Mouse (Mus musculus) neural tube, embryonic 15.5 days (tissue): ENCODE results near the gene St6galnac5. TPM values are rescaled to one million over a fixed set of nuclear protein-coding genes. Genes with fewer than 3 reads are reported as not detected.
A peak's percentile ranks its signal among the peaks of the same experiment; 100 is the strongest.

ENCODE experiments used
- ATAC-seq: fragments of 200-750 bp; cut with Nextera tagmentation; 2 replicates; pipeline ENCODE4 v1.8.0; 2017; ENCODE audit warnings: mild to moderate bottlenecking, moderate TSS enrichment, moderate library complexity; ENCODE audit not compliant: low FRiP score
- H3K27ac ChIP-seq: fragments of 300-500 bp; sonication (generic); replicated peaks from 2 replicates; pipeline ENCODE4 v1.5.1; 2015; ENCODE audit warnings: mild to moderate bottlenecking, inconsistent platforms
- H3K27me3 ChIP-seq: fragments of 300-500 bp; sonication (generic); replicated peaks from 2 replicates; pipeline ENCODE4 v1.6.1; 2015; ENCODE audit warnings: inconsistent platforms
- H3K36me3 ChIP-seq: fragments of 300-500 bp; sonication (generic); 2 replicates; pipeline ENCODE4 v1.6.1; 2015; ENCODE audit warnings: inconsistent platforms
- H3K4me1 ChIP-seq: fragments of 300-500 bp; sonication (generic); 2 replicates; pipeline ENCODE4 v1.6.1; 2015; ENCODE audit warnings: inconsistent platforms
- H3K4me2 ChIP-seq: fragments of 300-500 bp; sonication (generic); 2 replicates; pipeline ENCODE4 v1.6.1; 2015; ENCODE audit warnings: inconsistent platforms, mild to moderate bottlenecking, moderate library complexity
- H3K4me3 ChIP-seq: fragments of 300-500 bp; sonication (generic); replicated peaks from 2 replicates; pipeline ENCODE4 v1.5.1; 2015; ENCODE audit warnings: mild to moderate bottlenecking, inconsistent platforms
- H3K9ac ChIP-seq: fragments of 300-500 bp; sonication (generic); replicated peaks from 2 replicates; pipeline ENCODE4 v1.6.1; 2015; ENCODE audit warnings: mild to moderate bottlenecking, inconsistent platforms
- H3K9me3 ChIP-seq: fragments of 300-500 bp; sonication (generic); replicated peaks from 2 replicates; pipeline ENCODE4 v1.6.1; 2016; ENCODE audit warnings: inconsistent platforms
- WGBS: fragments of 180-500 bp; shearing (Covaris S2); methylation state at CpG from one replicate; pipeline ENCODE4 v1.1.7; 2015; ENCODE audit warnings: mixed read lengths; 5-methylcytosine and 5-hydroxymethylcytosine counted together
- polyA plus RNA-seq: library from polyadenylated mRNA; unstranded; fragments of >200 nt; fragmentation: Nextera tagmentation; extraction: Ambion mirVana; gene quantifications from 2 replicates; pipeline ENCODE4 v1.2.1, GENCODE M21; 2015

Gene St6galnac5
- 13.4 and 18.5 TPM in 2 replicates for polyA plus RNA-seq

DNA sequence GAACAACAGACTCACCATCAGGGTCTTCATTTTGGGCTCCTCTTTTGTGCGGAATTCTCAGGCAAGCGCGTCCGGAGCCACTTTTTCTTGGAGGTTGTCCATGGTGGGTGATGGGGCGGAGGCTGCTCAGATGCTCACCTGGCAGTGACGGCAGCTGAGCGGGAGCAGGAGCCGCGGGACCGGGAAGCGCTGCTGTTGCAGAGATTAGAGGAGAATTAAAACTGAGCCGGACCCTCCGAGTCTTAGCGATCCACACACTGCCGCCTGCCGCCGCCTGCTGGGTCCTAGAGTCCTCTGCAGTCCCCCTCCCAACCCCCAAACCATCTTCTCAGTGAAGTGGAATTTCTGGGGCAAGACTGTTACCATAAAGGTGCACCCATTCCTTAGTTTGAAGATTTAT lies at the start of gene St6galnac5:
TSS of gene St6galnac5 (minus strand) at position 259 of the 400 bp plus-strand sequence.
- peak within 1 kb of the TSS; percentile 72 for H3K27ac ChIP-seq
- peak within 1 kb of the TSS; percentile 52 for H3K9ac ChIP-seq
- H3K27me3 ChIP-seq = 0 out of 2 replicates have a peak, but pooled peaks cover 8% of the 10 kb centered on the region
- H3K4me1 ChIP-seq = peaks cover 38% of the 10 kb centered on the region
- peak within 1 kb of the TSS; percentile 87 for H3K4me2 ChIP-seq
- no peaks in the 10 kb centered on the region for H3K9me3 ChIP-seq
- H3K36me3 ChIP-seq = no peaks in the 10 kb centered on the region
- ATAC-seq = peak; percentile 59; the same call in 1 of the 2 replicates
- WGBS = 0% methylated on average over 17 of the region's 17 CpGs
- peak within 1 kb of the TSS; percentile 60 for H3K4me3 ChIP-seq

DNA sequence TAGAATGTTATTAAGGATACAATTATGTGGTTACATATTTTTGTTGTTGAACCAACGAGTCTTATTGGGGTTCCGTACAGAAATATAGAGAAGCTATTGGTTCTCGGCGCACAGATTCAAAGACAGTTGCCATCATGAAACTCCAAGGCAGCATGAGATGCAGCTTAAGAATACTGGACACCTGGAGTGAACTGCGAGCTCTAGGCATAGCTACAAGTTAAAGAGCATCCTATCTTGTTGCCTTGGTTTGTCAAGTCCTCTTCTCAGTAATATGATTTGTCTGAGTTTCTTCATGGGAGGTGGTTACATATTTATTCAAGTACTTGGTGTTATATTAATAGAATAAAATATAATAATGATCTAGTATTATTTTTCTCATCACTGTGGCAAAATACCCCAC lies 48.7 kb upstream of the St6galnac5 start:
- 0 out of 2 replicates have a peak, but pooled peaks cover 4% of the 10 kb centered on the region for H3K27me3 ChIP-seq
- no peak overlapping the region for H3K27ac ChIP-seq
- H3K9ac ChIP-seq = no peak overlapping the region
- ATAC-seq = no peak
- no peaks in the 10 kb centered on the region for H3K9me3 ChIP-seq
- H3K36me3 ChIP-seq = no peaks in the 10 kb centered on the region
- no peak overlapping the region for H3K4me2 ChIP-seq
- WGBS = 97% methylated on average over 5 of the region's 5 CpGs
- H3K4me3 ChIP-seq = no peak overlapping the region
- H3K4me1 ChIP-seq = no peaks in the 10 kb centered on the region

DNA sequence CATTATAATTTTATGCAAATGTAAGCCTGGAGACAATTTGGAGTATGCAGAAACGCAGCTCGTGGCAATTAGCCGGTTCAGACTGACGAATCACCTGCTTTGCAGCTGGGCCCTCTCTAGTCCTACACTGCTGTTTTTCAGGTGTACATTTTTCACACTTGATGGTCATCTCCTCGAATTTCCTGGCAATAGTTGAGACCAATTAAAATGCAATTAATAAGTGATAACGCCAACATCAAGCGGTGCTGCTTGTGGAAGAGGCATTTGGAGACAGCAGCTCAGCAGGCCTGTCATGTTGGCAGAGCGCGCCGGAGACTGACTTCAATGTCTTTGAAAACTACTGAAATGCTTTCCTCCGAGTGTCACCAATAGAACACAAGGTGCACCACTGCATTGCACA lies 42.0 kb upstream of the St6galnac5 start:
- no peak overlapping the region for H3K4me3 ChIP-seq
- no peak overlapping the region for H3K9ac ChIP-seq
- no peaks in the 10 kb centered on the region for H3K27me3 ChIP-seq
- 60% methylated on average over 11 of the region's 11 CpGs for WGBS
- H3K36me3 ChIP-seq = no peaks in the 10 kb centered on the region
- H3K4me1 ChIP-seq = no peaks in the 10 kb centered on the region
- H3K27ac ChIP-seq = no peak overlapping the region
- H3K4me2 ChIP-seq = no peak overlapping the region
- H3K9me3 ChIP-seq = no peaks in the 10 kb centered on the region
- no peak for ATAC-seq

- H3K36me3 ChIP-seq = no peaks in the 10 kb centered on the region
- H3K4me2 ChIP-seq = no peak overlapping the region
- H3K9me3 ChIP-seq = no peaks in the 10 kb centered on the region
- 49% methylated on average over 10 of the region's 10 CpGs for WGBS
- H3K9ac ChIP-seq = no peak overlapping the region
- H3K27ac ChIP-seq = no peak overlapping the region
- no peak overlapping the region for H3K4me3 ChIP-seq
- H3K27me3 ChIP-seq = no peaks in the 10 kb centered on the region
- peaks cover 4% of the 10 kb centered on the region; the same call in 1 of the 2 replicates for H3K4me1 ChIP-seq
- no peak for ATAC-seq
These were observed 36.0 kb upstream of the St6galnac5 start for GRCm38 (mm10) chr3:153018051-153018450.

GRCm38 (mm10) chr3:153016355-153016754 lies 34.3 kb upstream of the St6galnac5 start:
- Histone ChIP-seq H3K9me3 (no peaks in the 10 kb centered on the region), H3K9ac (no peak overlapping the region), H3K4me1 (peaks cover 4% of the 10 kb centered on the region; the same call in 1 of the 2 replicates), H3K4me2 (no peak overlapping the region), H3K4me3 (no peak overlapping the region), H3K36me3 (no peaks in the 10 kb centered on the region), H3K27ac (no peak overlapping the region), H3K27me3 (no peaks in the 10 kb centered on the region)
- WGBS = 71% methylated on average over 8 of the region's 8 CpGs
- no peak for ATAC-seq

DNA sequence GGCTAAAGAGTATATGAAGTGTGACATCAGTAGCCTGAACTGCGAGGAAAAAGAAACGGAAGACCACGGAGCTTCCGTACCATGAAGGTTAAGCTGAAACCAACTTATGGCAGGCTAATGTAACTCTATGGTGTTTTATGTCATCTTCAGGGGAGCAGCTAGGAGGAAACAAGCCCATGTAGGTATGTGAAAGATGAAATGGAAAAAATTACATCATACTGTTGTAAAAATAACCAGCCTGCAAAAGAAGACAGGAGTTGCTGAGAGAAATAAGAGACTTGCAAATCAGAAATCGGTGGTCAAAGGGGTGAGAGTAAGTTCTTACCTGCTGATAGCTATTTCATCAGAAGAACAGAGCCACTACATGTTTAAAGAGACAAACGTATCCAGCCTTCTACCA lies 24.8 kb upstream of the St6galnac5 start:
- Histone ChIP-seq H3K36me3 (no peaks in the 10 kb centered on the region), H3K9ac (no peak overlapping the region), H3K27ac (no peak overlapping the region), H3K4me2 (no peak overlapping the region), H3K9me3 (no peaks in the 10 kb centered on the region), H3K27me3 (no peaks in the 10 kb centered on the region), H3K4me1 (no peaks in the 10 kb centered on the region), H3K4me3 (no peak overlapping the region)
- 88% methylated on average over 6 of the region's 6 CpGs for WGBS
- no peak for ATAC-seq

- no peak overlapping the region for H3K4me2 ChIP-seq
- H3K27ac ChIP-seq = no peak overlapping the region
- no peak overlapping the region for H3K9ac ChIP-seq
- H3K4me3 ChIP-seq = no peak overlapping the region
- no peaks in the 10 kb centered on the region for H3K9me3 ChIP-seq
- no peaks in the 10 kb centered on the region for H3K36me3 ChIP-seq
- H3K4me1 ChIP-seq = no peaks in the 10 kb centered on the region
- no peak for ATAC-seq
- WGBS = 63% methylated on average over 5 of the region's 5 CpGs
- no peaks in the 10 kb centered on the region for H3K27me3 ChIP-seq
These were observed 16.9 kb upstream of the St6galnac5 start for GRCm38 (mm10) chr3:152998901-152999300.

DNA sequence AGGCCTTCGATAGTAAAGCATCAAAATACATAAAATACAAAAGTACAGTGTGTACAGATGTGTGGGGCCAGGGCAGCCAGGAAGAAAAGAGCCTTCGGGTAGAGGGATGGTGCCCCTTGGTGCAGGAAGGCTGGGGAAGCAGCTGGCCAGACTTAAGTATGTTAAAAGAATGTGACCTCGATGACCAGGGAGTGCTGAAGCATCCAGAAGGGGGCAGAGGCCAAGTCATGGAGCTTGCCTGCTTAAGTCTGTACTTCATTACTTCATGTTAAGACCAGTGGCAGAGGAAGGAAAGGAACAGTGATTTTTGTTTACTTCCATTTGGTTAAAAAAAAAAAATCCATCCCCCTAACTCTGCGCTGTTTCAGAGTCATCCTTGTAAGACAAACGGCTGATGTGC lies 16.1 kb upstream of the St6galnac5 start:
- no peak overlapping the region for H3K27ac ChIP-seq
- 66% methylated on average over 5 of the region's 5 CpGs for WGBS
- no peak overlapping the region for H3K4me2 ChIP-seq
- no peaks in the 10 kb centered on the region for H3K36me3 ChIP-seq
- no peaks in the 10 kb centered on the region for H3K9me3 ChIP-seq
- H3K4me3 ChIP-seq = no peak overlapping the region
- H3K9ac ChIP-seq = no peak overlapping the region
- no peaks in the 10 kb centered on the region for H3K27me3 ChIP-seq
- no peak for ATAC-seq
- H3K4me1 ChIP-seq = no peaks in the 10 kb centered on the region

GRCm38 (mm10) chr3:152993608-152994007 lies 11.6 kb upstream of the St6galnac5 start:
- Histone ChIP-seq H3K9me3 (no peaks in the 10 kb centered on the region), H3K27ac (no peak overlapping the region), H3K27me3 (no peaks in the 10 kb centered on the region), H3K4me1 (no peaks in the 10 kb centered on the region), H3K4me2 (no peak overlapping the region), H3K36me3 (no peaks in the 10 kb centered on the region), H3K9ac (no peak overlapping the region), H3K4me3 (no peak overlapping the region)
- ATAC-seq = no peak
- WGBS = 76% methylated on average over 5 of the region's 5 CpGs

GRCm38 (mm10) chr3:152990787-152991186 lies 8.7 kb upstream of the St6galnac5 start:
- H3K27me3 ChIP-seq = no peaks in the 10 kb centered on the region
- H3K9me3 ChIP-seq = no peaks in the 10 kb centered on the region
- H3K36me3 ChIP-seq = no peaks in the 10 kb centered on the region
- no peak overlapping the region for H3K9ac ChIP-seq
- ATAC-seq = no peak
- whole genome bisulfite sequencing = 68% methylated on average over 2 of the region's 2 CpGs
- H3K4me3 ChIP-seq = no peak overlapping the region
- no peak overlapping the region for H3K4me2 ChIP-seq
- H3K4me1 ChIP-seq = no peaks in the 10 kb centered on the region
- no peak overlapping the region for H3K27ac ChIP-seq

- peak; percentile 73 for ATAC-seq
- Histone ChIP-seq H3K27ac (peak overlapping the region; percentile 72), H3K4me2 (peak overlapping the region; percentile 87), H3K9me3 (no peaks in the 10 kb centered on the region), H3K36me3 (no peaks in the 10 kb centered on the region), H3K4me3 (peak overlapping the region; percentile 60), H3K9ac (peak overlapping the region; percentile 52), H3K4me1 (peaks cover 38% of the 10 kb centered on the region), H3K27me3 (0 out of 2 replicates have a peak, but pooled peaks cover 8% of the 10 kb centered on the region)
- under 1% methylated on average over 47 of the region's 47 CpGs for WGBS
These were observed 770 bp downstream of the St6galnac5 start for GRCm38 (mm10) chr3:152980978-152981974.

- 10% methylated on average over 6 of the region's 6 CpGs for WGBS
- H3K27ac ChIP-seq = peak overlapping the region; percentile 72
- no peaks in the 10 kb centered on the region for H3K36me3 ChIP-seq
- no peaks in the 10 kb centered on the region for H3K9me3 ChIP-seq
- H3K4me1 ChIP-seq = peaks cover 38% of the 10 kb centered on the region
- 0 out of 2 replicates have a peak, but pooled peaks have one; percentile 32 for ATAC-seq
- 0 out of 2 replicates have a peak, but pooled peaks cover 8% of the 10 kb centered on the region for H3K27me3 ChIP-seq
- H3K9ac ChIP-seq = peak overlapping the region; percentile 52
- peak overlapping the region; percentile 87 for H3K4me2 ChIP-seq
- H3K4me3 ChIP-seq = peak overlapping the region; percentile 60
These were observed 1.6 kb downstream of the St6galnac5 start for GRCm38 (mm10) chr3:152980431-152980830.
